ENCODE assay signal across 8 mouse cellular contexts in genomic region chr9:106456325-106457162, GRCm38 (mm10). TPM values are rescaled to one million over a fixed set of nuclear protein-coding genes. Genes with fewer than 3 reads are reported as not detected.
DNase-seq lines count a peak whose midpoint lies in the region; ATAC-seq and TF ChIP-seq lines count a peak whose summit lies in the region.

No protein-coding gene starts in this region.

- H3K4me1 ChIP-seq in hindbrain, embryonic 13.5 days (replicated peaks): peaks cover 78% of the 10 kb centered on the region
- H3K4me1 ChIP-seq in neural tube, embryonic 12.5 days: peaks cover 78% of the 10 kb centered on the region

- no peaks in the 10 kb centered on the region for H3K27me3 ChIP-seq in hindbrain, embryonic 13.5 days
- no peaks in the 10 kb centered on the region for H3K27me3 ChIP-seq in neural tube, embryonic 12.5 days (replicated peaks)

- H3K9me3 ChIP-seq in hindbrain, embryonic 13.5 days: no peaks in the 10 kb centered on the region
- H3K9me3 ChIP-seq in neural tube, embryonic 12.5 days: no peaks in the 10 kb centered on the region

- peak overlapping the region; percentile 94 for H3K9ac ChIP-seq in hindbrain, embryonic 13.5 days
- H3K9ac ChIP-seq in neural tube, embryonic 12.5 days: peak overlapping the region; percentile 93

- no peak for ATAC-seq in hindbrain, embryonic 13.5 days (ENCODE audit: low FRiP score)
- ATAC-seq in neural tube, embryonic 12.5 days (ENCODE audit: low FRiP score, low read depth): peak; percentile 5; the same call in 1 of the 2 replicates

- no peak for TF ChIP-seq CTCF in layer of hippocampus, adult 2 months (conservative IDR thresholded peaks at IDR 0.05)

- H3K4me2 ChIP-seq in hindbrain, embryonic 13.5 days: peak overlapping the region; percentile 100
- peak overlapping the region; percentile 92 for H3K4me2 ChIP-seq in neural tube, embryonic 12.5 days (replicated peaks)

- peak overlapping the region; percentile 72 for H3K4me3 ChIP-seq in layer of hippocampus, adult 2 months
- peak overlapping the region; percentile 79 for H3K4me3 ChIP-seq in hindbrain, embryonic 13.5 days
- peak overlapping the region; percentile 67 for H3K4me3 ChIP-seq in neural tube, embryonic 12.5 days

- 20% methylated on average over 15 of the region's 15 CpGs for WGBS in hindbrain, embryonic 13.5 days
- 30% methylated on average over 15 of the region's 15 CpGs for WGBS in neural tube, embryonic 12.5 days

- H3K36me3 ChIP-seq in hindbrain, embryonic 13.5 days: peaks cover 26% of the 10 kb centered on the region
- peaks cover 23% of the 10 kb centered on the region for H3K36me3 ChIP-seq in neural tube, embryonic 12.5 days

- peak overlapping the region; percentile 93; the same call in 1 of the 2 replicates for H3K27ac ChIP-seq in layer of hippocampus, adult 2 months
- H3K27ac ChIP-seq in hindbrain, embryonic 13.5 days: peak overlapping the region; percentile 97
- H3K27ac ChIP-seq in neural tube, embryonic 12.5 days: peak overlapping the region; percentile 95

- no peak for DNase-seq in layer of hippocampus, adult 2 months (ENCODE audit: low spot score in 2 of 2)
- DNase-seq in layer of hippocampus, postnatal 25 days (ENCODE audit: extremely low spot score in 1 of 2, low spot score in 1 of 2): no peak
- peak; percentile 81 for DNase-seq in embryo, embryonic 9.5 days (ENCODE audit: extremely low spot score)
- DNase-seq in natural killer cell, adult 2 months (ENCODE audit: low spot score in 2 of 2): no peak
- no peak for DNase-seq in layer of hippocampus, adult 9-11 months
- DNase-seq in adrenal gland, adult (ENCODE audit: inconsistent age in 2 of 2, low spot score in 1 of 2): no peak

RNA-seq across cellular contexts. Expression of gene Pcbp4, which starts 3.5 kb away (rescaled TPM):
- 100 to 1,000 TPM; 187 to 205 TPM for total RNA-seq in layer of hippocampus, adult 2 months (2021)
- 100 to 1,000 TPM; 178 to 202 TPM for total RNA-seq in layer of hippocampus, postnatal 25 days (2021)
- 248 and 259 TPM in 2 replicates for polyA plus RNA-seq in hindbrain, embryonic 13.5 days (2015; fragmentation: Nextera tagmentation; extraction: Ambion mirVana)
- 358 and 362 TPM in 2 replicates for polyA plus RNA-seq in neural tube, embryonic 12.5 days (2016; fragmentation: Nextera tagmentation; extraction: Ambion mirVana)

RNA-seq across cellular contexts. Expression of gene Abhd14a, which starts 9.1 kb away (rescaled TPM):
- total RNA-seq in layer of hippocampus, adult 2 months (2021): 10 to 100 TPM; 39.0 to 39.4 TPM
- total RNA-seq in layer of hippocampus, postnatal 25 days (2021): 10 to 100 TPM; 38.2 to 41.5 TPM
- 51.7 and 52.7 TPM in 2 replicates for polyA plus RNA-seq in hindbrain, embryonic 13.5 days (2015; fragmentation: Nextera tagmentation; extraction: Ambion mirVana)
- polyA plus RNA-seq in neural tube, embryonic 12.5 days (2016; fragmentation: Nextera tagmentation; extraction: Ambion mirVana): 34.6 and 38.0 TPM in 2 replicates

RNA-seq across cellular contexts. Expression of gene Gpr62, which starts 9.2 kb away (rescaled TPM):
- 10 to 100 TPM; 11.6 to 12.4 TPM for total RNA-seq in layer of hippocampus, adult 2 months (2021)
- total RNA-seq in layer of hippocampus, postnatal 25 days (2021): 10 to 100 TPM; 14.0 to 14.7 TPM
- polyA plus RNA-seq in hindbrain, embryonic 13.5 days (2015; fragmentation: Nextera tagmentation; extraction: Ambion mirVana): 0.60 and 0.68 TPM in 2 replicates
- 0.52 and 0.66 TPM in 2 replicates for polyA plus RNA-seq in neural tube, embryonic 12.5 days (2016; fragmentation: Nextera tagmentation; extraction: Ambion mirVana)

RNA-seq across cellular contexts. Expression of gene Abhd14b, which starts 9.3 kb away (rescaled TPM):
- total RNA-seq in layer of hippocampus, adult 2 months (2021): 10 to 100 TPM; 13.9 to 17.0 TPM
- 10 to 100 TPM in 1 of 2 experiments, 1 to 10 TPM in 1; 9.9 to 12.6 TPM for total RNA-seq in layer of hippocampus, postnatal 25 days (2021)
- polyA plus RNA-seq in hindbrain, embryonic 13.5 days (2015; fragmentation: Nextera tagmentation; extraction: Ambion mirVana): 6.9 and 7.3 TPM in 2 replicates
- 5.7 and 6.0 TPM in 2 replicates for polyA plus RNA-seq in neural tube, embryonic 12.5 days (2016; fragmentation: Nextera tagmentation; extraction: Ambion mirVana)

RNA-seq across cellular contexts. Expression of gene Acy1, which starts 18.4 kb away (rescaled TPM):
- total RNA-seq in layer of hippocampus, adult 2 months (2021): 10 to 100 TPM; 15.5 to 16.1 TPM
- total RNA-seq in layer of hippocampus, postnatal 25 days (2021): 10 to 100 TPM; 12.6 to 13.1 TPM
- 25.1 and 28.6 TPM in 2 replicates for polyA plus RNA-seq in hindbrain, embryonic 13.5 days (2015; fragmentation: Nextera tagmentation; extraction: Ambion mirVana)
- polyA plus RNA-seq in neural tube, embryonic 12.5 days (2016; fragmentation: Nextera tagmentation; extraction: Ambion mirVana): 31.0 and 32.7 TPM in 2 replicates
